Mouse (Mus musculus): ENCODE results near the gene Gpr19.

- TF ChIP-seq CTCF (IDR thresholded peaks at IDR 0.05; ENCODE audit: low read depth, low read length): no peak
- TF ChIP-seq GATA2 (IDR thresholded peaks at IDR 0.05; ENCODE audit: borderline replicate concordance, low read depth, low read length): no peak
- TF ChIP-seq POLR2AphosphoS5 (IDR thresholded peaks at IDR 0.05; ENCODE audit: insufficient replicate concordance, low read depth, low read length): no peak
- no peak for TF ChIP-seq TAL1 (conservative IDR thresholded peaks at IDR 0.05; ENCODE audit: low read depth, low read length)
- no peak for TF ChIP-seq GATA1 (IDR thresholded peaks at IDR 0.05; ENCODE audit: borderline replicate concordance, low read length)
Measured at GRCm38 (mm10) chr6:134925673-134926337, 27.4 kb upstream of the Gpr19 start.

All from G1E (cell line).